Mouse (Mus musculus) gonadal fat pad, adult 2 months (tissue): ENCODE measurements around the gene Rbpjl. TPM values are rescaled to one million over a fixed set of nuclear protein-coding genes. Genes with fewer than 3 reads are reported as not detected.

Experiments
- DNase-seq: peaks from one replicate; pipeline ENCODE4 v3.0.0-alpha.2; 2012; ENCODE audit warnings: low read depth
- polyA plus RNA-seq: library from polyadenylated mRNA; depleted of rRNA; stranded (reverse); fragments of >200 nt; gene quantifications from 2 replicates; pipeline ENCODE4 v1.2.3, GENCODE M21; 2012; rRNA removed

The Rbpjl gene
- polyA plus RNA-seq, 1 experiment: 0.03 TPM

DNA sequence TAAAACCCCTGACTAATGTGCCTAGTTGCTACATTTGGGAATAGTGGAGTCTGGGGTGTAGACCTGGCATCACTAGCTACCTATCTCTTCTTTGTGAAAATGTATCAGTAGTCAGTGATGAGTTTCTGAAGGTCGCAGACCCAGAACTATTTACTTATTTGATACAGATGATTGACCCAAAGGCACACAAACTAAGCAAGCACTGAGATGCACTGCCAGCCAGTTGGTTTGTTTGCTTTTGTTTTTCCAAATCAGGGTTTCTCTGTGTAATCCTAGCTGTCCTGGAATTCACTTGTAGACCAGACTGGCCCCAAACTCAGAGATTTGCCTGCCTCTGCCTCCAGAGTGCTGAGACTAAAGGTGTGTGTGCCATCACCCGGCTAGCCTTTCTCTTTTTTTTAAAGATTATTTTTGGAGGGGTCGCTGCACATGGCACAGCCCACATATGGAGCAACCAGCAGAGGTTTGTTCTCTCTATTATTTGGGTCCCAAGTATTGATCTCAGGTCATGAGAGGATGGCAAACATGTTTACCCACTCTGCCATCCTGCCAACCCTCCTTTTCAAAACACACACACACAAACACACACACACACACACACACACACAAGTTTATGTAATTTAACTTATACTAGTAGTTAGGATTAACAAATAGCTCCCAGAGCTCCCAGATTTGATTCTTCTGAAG is 42.6 kb downstream of the Rbpjl start:
- no peak for DNase-seq

DNA sequence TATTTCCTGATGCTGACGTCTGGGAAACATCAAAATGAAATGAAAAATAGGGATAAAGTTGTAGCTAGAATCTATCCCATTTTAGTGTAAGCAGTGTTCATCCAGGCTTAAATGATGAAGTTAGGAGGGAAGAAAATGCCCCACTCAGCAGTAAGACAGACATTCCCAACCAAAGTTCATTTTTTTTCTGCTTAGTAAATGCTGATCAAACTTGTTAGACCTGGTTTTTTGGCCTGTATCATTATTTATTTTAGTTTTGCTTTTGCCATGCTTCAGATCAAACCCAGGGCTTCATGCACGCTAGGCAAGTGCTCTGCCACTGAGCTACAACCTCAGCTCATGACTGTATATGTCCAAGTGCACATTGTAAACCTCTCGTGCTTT is 43.1 kb downstream of the Rbpjl start:
- DNase-seq: no peak

DNA sequence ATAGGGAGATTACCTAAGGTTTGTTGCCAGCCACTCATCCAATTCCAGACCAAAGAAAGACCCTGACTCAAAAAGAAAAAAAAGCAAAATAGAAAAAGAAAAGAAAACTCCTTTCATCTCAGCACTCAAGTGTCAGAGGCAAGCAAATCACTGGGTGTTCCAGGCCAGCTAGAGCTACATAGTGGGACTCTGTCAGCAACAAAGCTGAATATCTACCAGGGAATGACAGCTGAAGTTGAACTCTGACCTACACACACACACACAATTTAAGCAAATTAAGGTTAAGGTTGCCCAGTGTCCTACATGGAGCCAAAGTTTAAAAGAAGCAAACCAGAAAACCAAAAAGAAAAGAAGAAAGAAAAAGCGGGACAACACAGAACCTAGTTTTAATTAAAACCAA is 45.2 kb downstream of the Rbpjl start:
- DNase-seq: no peak

DNA sequence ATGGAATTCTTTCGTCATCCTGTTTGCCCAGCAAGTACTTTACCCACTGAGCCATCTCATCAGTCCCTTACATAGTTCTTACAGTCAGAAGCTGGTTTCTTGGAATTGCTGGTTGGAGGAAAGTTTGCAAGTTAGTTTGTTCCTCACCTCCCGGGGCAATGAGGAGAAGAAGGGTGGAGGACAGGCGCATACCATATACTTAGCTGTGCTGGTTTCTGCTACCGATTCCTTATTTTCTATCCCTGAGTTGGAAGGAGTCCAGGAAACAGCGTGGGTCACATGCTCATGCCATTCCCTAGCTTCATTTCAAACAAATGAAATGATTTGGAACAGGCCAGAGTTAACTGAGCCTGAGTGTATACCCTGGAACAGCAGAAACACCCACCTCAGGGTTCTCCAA is 46.0 kb downstream of the Rbpjl start:
- no peak for DNase-seq

DNA sequence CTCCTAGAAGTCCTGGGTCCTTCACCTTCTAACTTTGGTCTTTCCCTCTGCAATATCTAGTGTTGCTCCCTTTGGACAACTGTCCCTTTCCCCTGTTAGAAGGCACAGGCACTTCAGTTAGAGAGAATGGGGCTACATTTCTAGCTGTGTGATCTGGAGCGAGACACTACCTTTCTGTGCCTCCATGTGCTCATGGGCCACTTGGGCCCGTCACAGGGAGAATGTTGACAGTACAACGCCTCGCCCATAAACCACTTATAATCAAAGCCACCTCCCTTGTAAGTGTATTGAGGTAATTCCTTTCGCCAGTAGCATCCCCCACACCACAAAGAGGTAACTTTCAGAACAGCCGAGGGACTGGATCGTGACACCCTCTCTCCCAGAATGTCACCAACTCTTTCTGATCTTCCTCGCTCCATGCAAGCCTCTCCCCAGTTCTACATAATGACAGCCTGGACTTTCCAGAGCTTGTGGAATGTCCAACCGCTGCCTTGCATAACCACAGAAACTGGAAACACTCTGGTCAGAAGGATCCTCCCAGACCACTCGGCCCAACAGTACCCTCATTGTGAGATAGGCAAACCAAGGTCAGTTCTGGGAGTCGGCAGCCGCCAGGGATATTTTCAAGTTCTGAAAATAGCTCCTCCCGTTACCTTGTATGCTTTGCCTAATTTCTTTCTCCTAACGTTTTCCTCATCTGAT is 46.6 kb downstream of the Rbpjl start:
- no peak for DNase-seq

DNA sequence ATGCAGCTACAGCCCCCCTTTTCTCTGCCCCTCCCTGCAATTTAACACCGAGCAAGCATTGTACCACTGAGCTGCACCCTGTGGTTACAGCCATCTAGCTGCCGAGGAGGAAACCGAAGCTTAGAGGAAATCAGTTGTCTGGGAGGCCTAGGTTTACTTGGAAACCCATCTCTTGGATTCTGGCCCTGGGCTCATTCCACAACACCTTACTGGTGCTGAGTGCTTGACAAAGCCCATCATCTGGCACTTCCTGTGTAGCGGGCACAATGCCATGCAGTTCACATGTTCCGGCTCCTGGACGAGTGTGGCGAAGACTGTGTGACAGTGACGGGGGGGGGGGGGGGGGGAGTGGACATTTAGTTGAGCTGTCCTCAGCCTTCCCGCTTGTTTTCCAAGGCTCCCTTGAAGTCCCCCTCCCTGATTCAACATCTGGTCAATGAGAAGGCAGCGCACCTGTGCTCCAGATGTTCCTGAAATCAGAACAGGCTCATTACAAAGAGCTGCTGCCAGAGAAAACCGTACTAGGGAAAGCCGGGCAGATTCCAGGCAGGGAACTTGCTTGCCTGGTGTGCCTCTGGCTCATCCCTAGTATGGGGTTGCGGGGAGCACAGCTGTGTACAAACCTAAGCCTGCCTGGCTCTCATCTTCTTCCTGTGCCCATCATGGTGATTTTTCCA is 49.2 kb downstream of the Rbpjl start:
- DNase-seq: no peak

DNA sequence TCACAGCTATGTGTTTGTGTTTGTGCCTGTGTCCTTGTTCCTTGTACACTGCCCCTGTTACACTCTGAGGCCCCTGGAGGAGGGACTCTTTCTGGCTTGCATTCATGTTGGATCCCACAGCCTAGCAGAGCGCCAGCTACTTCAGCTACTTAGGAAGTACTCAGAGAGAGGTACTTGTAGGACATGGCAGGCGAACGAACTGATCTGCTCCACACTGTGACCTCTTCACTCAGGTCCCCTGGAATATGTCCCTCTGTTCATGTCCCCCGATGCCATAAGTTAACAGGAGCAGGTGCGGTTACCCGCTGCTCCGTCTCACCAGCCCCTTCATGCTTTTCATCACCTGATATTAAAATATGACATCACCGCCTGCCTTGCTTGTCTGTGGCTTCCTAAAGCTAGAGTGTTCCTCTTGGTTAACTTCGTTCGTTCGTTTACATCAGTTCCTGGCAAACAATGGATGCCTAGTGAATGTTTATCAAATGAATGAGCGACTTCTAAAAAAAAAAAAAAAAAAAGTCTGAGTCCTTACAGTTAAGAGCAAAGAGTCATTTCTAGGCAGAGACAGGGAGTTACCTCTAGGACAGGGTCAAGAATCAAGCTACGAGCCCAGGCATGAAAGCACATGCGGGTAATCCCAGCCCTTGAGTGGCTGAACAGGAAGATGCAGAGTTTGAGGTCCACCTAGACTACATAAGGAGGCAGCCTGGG is 50.3 kb downstream of the Rbpjl start:
- no peak for DNase-seq

DNA sequence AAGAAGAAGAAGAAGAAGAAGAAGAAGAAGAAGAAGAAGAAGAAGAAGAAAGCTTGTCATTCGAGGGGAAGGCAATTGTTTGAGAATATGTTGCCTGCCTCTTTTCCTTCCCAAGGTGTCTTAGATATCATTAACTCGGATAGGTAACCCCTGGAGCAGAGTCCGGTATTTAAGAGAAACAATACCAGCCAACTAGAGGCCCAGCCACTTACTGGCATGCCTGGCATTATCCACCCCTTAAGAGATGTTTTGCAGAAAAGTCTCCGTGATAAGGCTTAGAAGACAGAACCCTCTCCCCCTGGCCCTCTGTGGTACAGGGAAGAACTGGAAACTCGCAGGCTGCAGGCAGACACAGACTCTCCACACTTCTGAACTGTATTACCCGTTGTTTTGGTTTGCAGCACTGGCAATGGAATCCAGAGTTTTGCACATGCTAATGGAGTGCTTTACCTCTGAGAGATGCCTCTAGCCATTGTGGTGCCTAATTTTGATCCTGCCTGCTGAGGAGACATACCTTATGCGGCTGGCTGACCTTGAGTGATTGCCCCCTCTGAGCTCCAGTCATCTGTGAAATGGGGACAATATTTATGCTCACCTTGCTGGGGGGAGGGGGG is 51.1 kb downstream of the Rbpjl start:
- DNase-seq: no peak

DNA sequence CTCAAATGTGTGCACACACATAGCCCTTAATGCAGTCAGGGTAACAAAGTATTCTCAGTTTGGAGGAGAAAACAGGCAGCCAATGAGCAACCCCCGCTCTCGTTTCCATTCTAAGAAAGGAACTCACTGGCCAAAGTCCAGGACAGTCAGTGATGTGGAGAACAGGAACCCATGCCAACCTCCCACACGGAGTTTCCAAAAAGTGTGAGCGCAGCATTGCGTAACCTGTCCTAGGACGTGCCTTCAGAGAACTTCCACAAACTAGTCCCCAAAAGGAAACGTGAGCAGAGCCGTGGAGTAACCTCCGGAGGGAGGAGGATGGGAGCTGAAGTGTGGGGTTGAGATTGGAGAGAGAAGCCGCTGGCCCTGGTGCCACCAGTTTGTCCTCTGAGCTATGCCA is 51.9 kb downstream of the Rbpjl start:
- peak; percentile 88 for DNase-seq

DNA sequence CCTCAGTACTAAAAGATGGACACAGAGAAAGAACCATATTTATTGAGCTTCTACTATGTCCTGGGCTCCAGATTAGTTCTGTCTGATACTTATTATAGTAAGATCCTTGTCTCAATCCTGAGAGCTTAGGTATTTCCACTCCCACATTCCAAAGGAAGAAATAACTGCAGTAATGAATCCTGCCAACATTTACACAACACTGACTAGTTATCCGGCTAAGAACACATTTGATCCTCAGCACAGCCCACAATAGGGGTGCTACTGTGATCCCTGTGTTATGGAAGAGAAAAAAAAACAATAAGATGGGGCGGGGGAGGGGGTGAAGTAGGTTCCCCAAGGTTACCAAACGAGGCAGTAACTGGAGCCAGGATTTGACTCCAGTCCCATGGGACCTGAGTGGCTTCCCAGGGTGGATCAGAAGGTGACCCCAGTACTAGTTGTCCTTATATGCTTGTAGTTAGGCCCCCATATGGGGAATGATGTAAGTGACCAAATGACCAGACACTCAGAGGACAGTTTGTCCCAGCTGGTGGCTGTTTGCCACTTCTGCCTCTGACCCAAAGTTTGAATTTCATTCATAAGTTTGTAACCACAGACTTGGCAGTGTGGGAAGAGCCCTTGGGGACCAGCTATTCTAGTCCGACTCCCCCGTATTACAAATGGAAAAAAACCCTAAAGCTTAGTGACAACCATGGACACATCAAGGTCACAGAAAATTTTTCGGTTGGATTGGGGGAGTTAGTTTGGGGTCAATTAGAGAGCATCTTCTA is 52.7 kb downstream of the Rbpjl start:
- DNase-seq: peak; percentile 87

DNA sequence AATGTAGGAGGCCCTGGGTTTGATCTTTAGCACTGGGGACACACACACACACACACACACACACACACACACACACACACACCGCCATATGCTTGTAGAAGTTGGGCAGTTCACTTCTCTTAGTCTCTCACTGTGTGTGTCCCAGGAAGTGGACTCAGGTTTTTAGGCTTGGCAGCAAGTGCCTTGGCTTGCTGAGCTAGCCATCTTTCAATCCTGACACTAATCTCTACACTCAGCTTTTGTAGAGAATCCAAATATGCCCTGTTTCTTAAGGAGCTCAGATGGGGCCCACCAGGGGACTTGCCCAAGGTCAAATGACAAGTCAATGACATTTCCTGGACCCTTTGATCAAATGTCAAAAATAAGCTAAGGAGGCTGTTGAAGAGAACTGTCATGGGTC is 53.5 kb downstream of the Rbpjl start:
- no peak for DNase-seq

DNA sequence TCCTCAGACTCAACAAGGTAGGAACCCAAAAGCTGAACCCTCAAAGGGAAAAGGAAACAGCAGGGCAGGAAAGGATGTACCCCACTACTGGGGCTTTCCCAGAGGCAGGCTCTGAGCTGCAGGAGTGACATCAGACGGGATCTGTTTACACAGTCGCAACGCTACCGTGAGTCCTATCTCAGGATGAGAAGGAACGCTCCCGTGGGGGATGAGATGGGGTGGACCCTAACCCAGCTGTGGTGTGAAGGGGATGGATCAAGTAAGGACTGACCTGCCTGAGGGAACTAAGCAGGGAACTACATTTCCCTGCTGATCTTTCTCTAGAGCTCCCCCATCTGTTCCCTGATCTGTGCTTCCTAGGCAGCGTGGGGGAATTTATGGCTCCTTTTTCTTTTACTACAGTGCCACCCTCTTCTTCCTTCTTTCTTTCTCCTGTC is 53.9 kb downstream of the Rbpjl start, which contains the start of gene Sys1:
Gene Sys1 (plus strand): TSS at position 101 of the 437 bp plus-strand sequence.
- no peak for DNase-seq

DNA sequence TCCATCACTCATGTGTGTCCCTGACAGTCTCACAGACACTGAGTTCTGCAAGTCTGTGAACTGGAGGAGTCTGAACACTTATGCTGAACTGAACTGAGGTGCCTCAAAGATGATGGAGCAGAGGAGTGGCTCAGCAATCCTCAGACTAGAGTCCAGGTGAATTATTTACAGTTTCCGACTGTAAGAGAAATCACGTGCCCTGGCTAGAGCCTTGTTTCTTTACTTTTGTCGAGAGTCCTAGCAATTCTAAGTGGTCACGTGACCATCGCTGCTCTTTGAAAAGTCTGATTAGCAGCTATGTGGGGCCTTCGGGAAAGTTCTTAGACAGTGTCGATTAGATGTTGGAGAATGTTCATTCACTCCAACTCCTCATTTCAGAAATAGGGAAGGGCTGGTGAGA is 55.0 kb downstream of the Rbpjl start:
- no peak for DNase-seq

DNA sequence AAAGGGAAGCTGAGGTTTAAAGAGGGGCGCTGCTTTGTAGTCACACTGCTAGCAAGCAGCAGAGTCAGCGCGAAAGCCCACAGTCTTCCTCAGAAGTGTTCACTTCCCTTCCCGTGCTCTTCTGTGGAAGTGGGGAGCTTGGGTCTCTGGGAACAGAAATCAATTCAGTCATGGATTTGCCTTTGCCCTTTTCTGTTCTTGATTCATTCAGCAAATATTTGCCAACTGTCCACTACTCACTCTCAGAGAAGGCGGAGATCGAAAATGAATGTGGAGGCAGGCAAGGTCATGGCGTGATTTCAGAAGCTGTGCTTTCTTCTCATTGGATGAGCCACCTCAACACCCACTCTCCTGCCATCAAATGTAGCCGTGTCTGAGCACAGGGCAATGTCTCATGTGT is 55.6 kb downstream of the Rbpjl start:
- no peak for DNase-seq

DNA sequence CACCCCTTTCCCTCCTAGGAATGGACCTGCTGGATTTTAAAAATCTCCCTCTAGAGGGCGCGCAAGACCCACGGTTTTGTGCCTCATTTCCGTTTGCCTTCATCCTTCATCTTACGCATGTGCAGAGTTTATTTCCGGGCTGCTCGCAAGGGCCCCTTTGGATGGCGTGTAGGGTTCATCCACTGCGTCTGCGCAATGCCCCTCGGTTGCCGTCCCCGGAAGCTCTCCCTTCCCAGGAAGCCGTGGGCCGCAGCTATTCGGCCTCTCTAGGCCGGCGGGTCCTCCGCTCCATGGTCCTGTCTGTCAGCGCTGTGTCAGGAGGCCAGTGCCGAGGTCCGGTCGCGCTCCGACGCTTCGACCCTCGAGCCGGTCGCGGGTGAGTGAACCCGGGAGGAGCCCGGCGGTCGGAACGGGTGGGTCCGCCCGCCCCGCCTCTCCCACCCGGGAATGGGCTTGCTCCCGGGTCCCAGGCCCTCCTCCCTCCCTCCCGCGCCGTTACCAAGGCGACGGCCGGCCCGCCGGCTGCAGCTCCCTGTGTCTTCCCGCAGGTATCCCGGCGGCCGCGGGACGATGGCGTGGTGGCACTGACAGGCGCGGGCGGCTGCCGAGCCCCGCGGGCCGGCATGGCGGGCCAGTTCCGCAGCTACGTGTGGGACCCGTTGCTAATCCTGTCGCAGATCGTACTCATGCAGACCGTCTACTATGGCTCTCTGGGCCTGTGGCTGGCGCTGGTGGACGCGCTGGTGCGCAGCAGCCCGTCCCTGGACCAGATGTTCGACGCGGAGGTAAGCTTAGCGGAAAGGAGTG is 58.0 kb downstream of the Rbpjl start, which contains the start of gene Gm20458:
Gene Gm20458 (plus strand): TSS at position 223 of the 807 bp plus-strand sequence.
- DNase-seq: no peak

Other genes starting within 250 kb of the Rbpjl start
- gene Kcns1, start 232.0 kb upstream of the Rbpjl start, polyA plus RNA-seq: 0.46 and 2.2 TPM in 2 replicates
- 0.07 TPM in 1 of 2 replicates, not detected in the other for gene Wfdc5, start 220.4 kb upstream of the Rbpjl start, polyA plus RNA-seq
- 0.81 TPM in 1 of 2 replicates, not detected in the other for gene Wfdc12, start 212.5 kb upstream of the Rbpjl start, polyA plus RNA-seq
- 0.63 and 1.6 TPM in 2 replicates for gene Wfdc15a, start 203.0 kb upstream of the Rbpjl start, polyA plus RNA-seq
- gene Wfdc15b, start 181.5 kb upstream of the Rbpjl start, polyA plus RNA-seq: 420 and 765 TPM in 2 replicates
- gene Svs2, start 164.7 kb upstream of the Rbpjl start, polyA plus RNA-seq: 4.1 TPM in 1 of 2 replicates, not detected in the other
- gene Svs3b, start 146.5 kb upstream of the Rbpjl start, polyA plus RNA-seq: 0.69 TPM in 1 of 2 replicates, not detected in the other
- 15.6 TPM in 1 of 2 replicates, not detected in the other for gene Svs4, start 124.7 kb upstream of the Rbpjl start, polyA plus RNA-seq
- gene Svs3a, start 113.9 kb upstream of the Rbpjl start, polyA plus RNA-seq: 3.0 TPM in 1 of 2 replicates, not detected in the other
- gene Svs6, start 86.4 kb upstream of the Rbpjl start, polyA plus RNA-seq: 0.27 TPM in 1 of 2 replicates, not detected in the other
- 32.6 TPM in 1 of 2 replicates, not detected in the other for gene Svs5, start 70.4 kb upstream of the Rbpjl start, polyA plus RNA-seq
- 73.0 and 86.1 TPM in 2 replicates for gene Slpi, start 14.0 kb upstream of the Rbpjl start, polyA plus RNA-seq
- 0.88 and 1.4 TPM in 2 replicates for gene Matn4, start 2.0 kb downstream of the Rbpjl start, polyA plus RNA-seq
- 18.0 and 19.6 TPM in 2 replicates for gene Sdc4, start 40.7 kb downstream of the Rbpjl start, polyA plus RNA-seq
- gene Sys1, start 53.8 kb downstream of the Rbpjl start, polyA plus RNA-seq: 94.8 and 100 TPM in 2 replicates
- 21.8 and 25.0 TPM in 2 replicates for gene Gm20458, start 57.8 kb downstream of the Rbpjl start, polyA plus RNA-seq
- gene Trp53tg5, start 70.6 kb downstream of the Rbpjl start, polyA plus RNA-seq: not detected in 2 replicates
- 24.8 and 29.5 TPM in 2 replicates for gene Dbndd2, start 83.0 kb downstream of the Rbpjl start, polyA plus RNA-seq
- 97.9 and 128 TPM in 2 replicates for gene Pigt, start 94.4 kb downstream of the Rbpjl start, polyA plus RNA-seq
- 12.1 and 16.0 TPM in 2 replicates for gene Wfdc2, start 159.3 kb downstream of the Rbpjl start, polyA plus RNA-seq
- 317 and 597 TPM in 2 replicates for gene Spint3, start 170.3 kb downstream of the Rbpjl start, polyA plus RNA-seq
- 94.1 and 109 TPM in 2 replicates for gene Wfdc6a, start 182.3 kb downstream of the Rbpjl start, polyA plus RNA-seq
- gene Eppin, start 190.5 kb downstream of the Rbpjl start, polyA plus RNA-seq: 211 and 222 TPM in 2 replicates
- 159 and 208 TPM in 2 replicates for gene Wfdc6b, start 210.4 kb downstream of the Rbpjl start, polyA plus RNA-seq
- 341 and 347 TPM in 2 replicates for gene Wfdc8, start 210.5 kb downstream of the Rbpjl start, polyA plus RNA-seq
- 238 and 428 TPM in 2 replicates for gene Wfdc16, start 235.7 kb downstream of the Rbpjl start, polyA plus RNA-seq